Mouse (Mus musculus) lung, postnatal 0 days (tissue): ENCODE measurements at regions not wholly inside any gene's neighbourhood (a gene's known extent, or its start where the extent isn't known, plus 50 kb on each side); places are given as distances from the start of the nearest gene placed in this dataset.

Experiments
- ATAC-seq: fragments of 200-750 bp; cut with Nextera tagmentation; 2 replicates; pipeline ENCODE4 v1.8.0; 2017; ENCODE audit warnings: moderate library complexity
- DNase-seq: peaks from one replicate; pipeline ENCODE4 v3.0.0-alpha.2; 2016; ENCODE audit warnings: low spot score
- H3K27ac ChIP-seq: fragments of 300-500 bp; sonication (generic); 2 replicates; pipeline ENCODE4 v1.5.1; 2014; ENCODE audit warnings: antibody characterized with exemption, mild to moderate bottlenecking, low read length, mixed read lengths
- H3K27me3 ChIP-seq: fragments of 300-500 bp; sonication (generic); replicated peaks from 2 replicates; pipeline ENCODE4 v1.6.1; 2014; ENCODE audit warnings: low read length, mixed read lengths; ENCODE audit not compliant: insufficient read depth
- H3K36me3 ChIP-seq: fragments of 300-500 bp; sonication (generic); 2 replicates; pipeline ENCODE4 v1.6.1; 2014; ENCODE audit warnings: low read length, mixed read lengths; ENCODE audit not compliant: insufficient read depth
- H3K4me1 ChIP-seq: fragments of 300-500 bp; sonication (generic); 2 replicates; pipeline ENCODE4 v1.6.1; 2014; ENCODE audit warnings: antibody characterized with exemption, low read depth, low read length, mixed read lengths; ENCODE audit not compliant: insufficient read depth
- H3K4me2 ChIP-seq: fragments of 300-500 bp; sonication (generic); replicated peaks from 2 replicates; pipeline ENCODE4 v1.6.1; 2014; ENCODE audit warnings: low read depth, mild to moderate bottlenecking, low read length, moderate library complexity, mixed read lengths
- H3K4me3 ChIP-seq: fragments of 300-500 bp; sonication (generic); 2 replicates; pipeline ENCODE4 v1.5.1; 2014; ENCODE audit warnings: low read depth, low read length
- H3K9ac ChIP-seq: fragments of 300-500 bp; sonication (generic); replicated peaks from 2 replicates; pipeline ENCODE4 v1.6.1; 2014; ENCODE audit warnings: low read depth, mild to moderate bottlenecking
- H3K9me3 ChIP-seq: fragments of 300-500 bp; sonication (generic); 2 replicates; pipeline ENCODE4 v1.6.1; 2016; ENCODE audit warnings: low read length, mixed read lengths
- CTCF ChIP-seq: IDR thresholded peaks from 2 replicates; pipeline ENCODE4 v1.5.1; 2016; ENCODE audit warnings: antibody characterized with exemption, mild to moderate bottlenecking
- EP300 ChIP-seq: IDR thresholded peaks from 2 replicates; pipeline ENCODE4 v1.6.1; 2016; ENCODE audit warnings: antibody characterized with exemption, mild to moderate bottlenecking, control low read depth
- WGBS: fragments of 180-500 bp; shearing (Covaris S2); extraction: QIAGEN DNeasy Blood & Tissue Kit; methylation state at CpG from one replicate; pipeline ENCODE4 v1.1.7; 2014; 5-methylcytosine and 5-hydroxymethylcytosine counted together

- no peak for TF ChIP-seq CTCF
- TF ChIP-seq EP300, result no peak
- Histone ChIP-seq H3K9ac (no peak overlapping the region), H3K9me3 (no peaks in the 10 kb centered on the region), H3K4me3 (no peak overlapping the region), H3K27me3 (no peaks in the 10 kb centered on the region), H3K4me2 (no peak overlapping the region), H3K27ac (no peak overlapping the region), H3K36me3 (no peaks in the 10 kb centered on the region), H3K4me1 (peaks cover 9% of the 10 kb centered on the region; the same call in 1 of the 2 replicates)
- ATAC-seq (no peak), DNase-seq (no peak)
- 36% methylated on average over 7 of the region's 8 CpGs for WGBS
Measured at GRCm38 (mm10) chr19:14891689-14892389, 294.0 kb upstream of the Tle4 start.

GRCm38 (mm10) chr19:14891090-14891428 lies 293.2 kb upstream of the Tle4 start:
- Histone ChIP-seq H3K27me3 (no peaks in the 10 kb centered on the region), H3K36me3 (no peaks in the 10 kb centered on the region), H3K4me2 (peak overlapping the region; percentile 41), H3K9me3 (no peaks in the 10 kb centered on the region), H3K9ac (no peak overlapping the region), H3K4me1 (peaks cover 9% of the 10 kb centered on the region; the same call in 1 of the 2 replicates), H3K4me3 (peak overlapping the region; percentile 8; the same call in 1 of the 2 replicates), H3K27ac (no peak overlapping the region)
- DNase-seq, result no peak
- TF ChIP-seq CTCF (no peak), EP300 (no peak)
- no peak for ATAC-seq
- WGBS, result 13% methylated on average over 9 of the region's 9 CpGs

GRCm38 (mm10) chr19:14890241-14891089 lies 292.6 kb upstream of the Tle4 start:
- Histone ChIP-seq H3K4me2 (peak overlapping the region; percentile 41), H3K4me1 (peaks cover 9% of the 10 kb centered on the region; the same call in 1 of the 2 replicates), H3K9me3 (no peaks in the 10 kb centered on the region), H3K27ac (no peak overlapping the region), H3K36me3 (no peaks in the 10 kb centered on the region), H3K9ac (no peak overlapping the region), H3K27me3 (no peaks in the 10 kb centered on the region), H3K4me3 (peak overlapping the region; percentile 8; the same call in 1 of the 2 replicates)
- TF ChIP-seq CTCF (no peak), EP300 (no peak)
- no peak for ATAC-seq
- WGBS, result 14% methylated on average over 21 of the region's 21 CpGs
- DNase-seq, result peak; percentile 26

- no peaks in the 10 kb centered on the region for H3K36me3 ChIP-seq
- no peaks in the 10 kb centered on the region for H3K27me3 ChIP-seq
- ATAC-seq (no peak), DNase-seq (no peak)
- no peak for TF ChIP-seq CTCF
- TF ChIP-seq EP300, result no peak
- peaks cover 8% of the 10 kb centered on the region; the same call in 1 of the 2 replicates for H3K4me1 ChIP-seq
- WGBS, result 81% methylated on average over 2 of the region's 3 CpGs
- no peak overlapping the region for H3K27ac ChIP-seq
- H3K9me3 ChIP-seq, result no peaks in the 10 kb centered on the region
- H3K9ac ChIP-seq, result no peak overlapping the region
- no peak overlapping the region for H3K4me2 ChIP-seq
- no peak overlapping the region for H3K4me3 ChIP-seq
Measured at GRCm38 (mm10) chr19:14889794-14890193, 291.9 kb upstream of the Tle4 start.

GRCm38 (mm10) chr19:14883707-14884421 lies 286.0 kb upstream of the Tle4 start:
- DNase-seq, result no peak

GRCm38 (mm10) chr19:14880818-14881217 lies 283.0 kb upstream of the Tle4 start:
- no peaks in the 10 kb centered on the region for H3K9me3 ChIP-seq
- H3K4me1 ChIP-seq, result no peaks in the 10 kb centered on the region
- ATAC-seq (no peak), DNase-seq (no peak)
- no peak overlapping the region for H3K4me2 ChIP-seq
- WGBS, result 80% methylated on average over 4 of the region's 4 CpGs
- H3K36me3 ChIP-seq, result no peaks in the 10 kb centered on the region
- TF ChIP-seq EP300 (no peak), CTCF (no peak)
- H3K27ac ChIP-seq, result no peak overlapping the region
- H3K4me3 ChIP-seq, result no peak overlapping the region
- H3K27me3 ChIP-seq, result no peaks in the 10 kb centered on the region
- H3K9ac ChIP-seq, result no peak overlapping the region

More at GRCm38 (mm10) chr19:14883707-14884421, 286.0 kb upstream of the Tle4 start:
- Histone ChIP-seq H3K27me3 (no peaks in the 10 kb centered on the region), H3K4me2 (no peak overlapping the region), H3K27ac (no peak overlapping the region), H3K36me3 (no peaks in the 10 kb centered on the region), H3K9ac (no peak overlapping the region), H3K9me3 (no peaks in the 10 kb centered on the region), H3K4me1 (no peaks in the 10 kb centered on the region), H3K4me3 (no peak overlapping the region)
- 54% methylated on average over 8 of the region's 8 CpGs for WGBS
- no peak for ATAC-seq
- TF ChIP-seq CTCF, result no peak
- no peak for TF ChIP-seq EP300
